Mouse (Mus musculus): ENCODE data around the gene Adora1. TPM values are rescaled to one million over a fixed set of nuclear protein-coding genes. Genes with fewer than 3 reads are reported as not detected.
A peak's percentile ranks its signal among the peaks of the same experiment; 100 is the strongest.

Adora1 gene
- total and polyA plus RNA-seq, 2 experiments, result 3.2 to 17.0 TPM

DNA sequence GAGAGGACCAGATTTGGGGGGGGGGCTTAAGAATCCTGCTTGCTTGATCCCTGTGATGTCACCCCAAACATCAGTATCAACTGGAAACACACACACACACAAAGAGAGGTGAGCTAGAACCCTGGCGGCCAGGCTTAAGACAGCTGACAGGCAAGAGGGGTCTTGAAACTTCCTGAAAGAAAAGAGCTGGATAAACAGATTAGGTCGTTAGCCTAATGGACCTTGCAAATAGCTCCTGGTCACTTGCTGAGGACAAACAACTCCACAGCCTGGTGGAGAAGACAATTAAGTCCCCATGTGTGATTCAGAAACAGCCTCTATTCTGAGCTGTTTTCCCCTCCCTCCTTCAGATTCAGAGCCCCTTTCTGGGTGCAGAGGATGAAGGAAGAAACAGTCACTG, 23.6 kb downstream of the Adora1 start:
- H3K9ac ChIP-seq (ENCODE audit: low read depth, low read length), result no peak overlapping the region
- no peaks in the 10 kb centered on the region for H3K27me3 ChIP-seq (ENCODE audit: control insufficient read depth, insufficient read depth, low read length)
- H3K36me3 ChIP-seq (ENCODE audit: control insufficient read depth, insufficient read depth, low read length), result no peaks in the 10 kb centered on the region
- TF ChIP-seq CTCF (IDR thresholded peaks at IDR 0.05; ENCODE audit: low read depth, low read length), result no peak
- TF ChIP-seq POLR2A (IDR thresholded peaks at IDR 0.05; ENCODE audit: extremely low read depth, insufficient read depth, low read length), result no peak
- no peaks in the 10 kb centered on the region for H3K4me1 ChIP-seq (ENCODE audit: control insufficient read depth, insufficient read depth, low read length)
- no peak for DNase-seq (ENCODE audit: extremely low read depth, low read depth, low spot score)
- 74% methylated on average over 2 of the region's 2 CpGs for WGBS
- H3K27ac ChIP-seq (replicated peaks; ENCODE audit: insufficient read depth, low read depth, low read length), result no peak overlapping the region
- no peak overlapping the region for H3K4me3 ChIP-seq (ENCODE audit: insufficient read depth, low read depth, low read length)
- H3K79me2 ChIP-seq (ENCODE audit: control insufficient read depth, insufficient read depth, low read length), result no peaks in the 10 kb centered on the region

DNA sequence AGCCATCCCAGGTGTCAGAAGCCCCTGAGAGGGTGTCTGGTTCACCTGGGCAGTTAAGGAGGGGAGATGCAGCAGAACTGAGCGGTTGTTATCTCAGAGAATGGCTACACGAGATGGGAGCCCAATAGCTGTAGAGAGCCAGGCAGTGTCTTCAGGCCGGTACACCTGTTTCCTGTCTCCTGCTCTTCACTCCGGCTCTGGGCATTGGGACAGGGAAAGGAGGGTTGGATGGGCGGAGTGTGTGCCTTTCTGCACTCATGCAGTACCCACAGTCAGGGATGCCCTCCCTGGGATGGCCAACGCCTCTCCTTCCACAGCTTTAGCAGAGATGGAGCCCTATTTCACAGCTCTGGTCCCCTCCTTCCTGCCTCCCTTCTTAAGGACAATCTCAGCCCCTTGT, 24.2 kb downstream of the Adora1 start:
- H3K36me3 ChIP-seq (ENCODE audit: control insufficient read depth, insufficient read depth, low read length), result no peaks in the 10 kb centered on the region
- H3K79me2 ChIP-seq (ENCODE audit: control insufficient read depth, insufficient read depth, low read length), result no peaks in the 10 kb centered on the region
- no peak overlapping the region for H3K9ac ChIP-seq (ENCODE audit: low read depth, low read length)
- H3K4me1 ChIP-seq (ENCODE audit: control insufficient read depth, insufficient read depth, low read length), result no peaks in the 10 kb centered on the region
- no peak for TF ChIP-seq POLR2A (IDR thresholded peaks at IDR 0.05; ENCODE audit: extremely low read depth, insufficient read depth, low read length)
- TF ChIP-seq CTCF (IDR thresholded peaks at IDR 0.05; ENCODE audit: low read depth, low read length), result no peak
- 76% methylated on average over 6 of the region's 6 CpGs for WGBS
- no peaks in the 10 kb centered on the region for H3K27me3 ChIP-seq (ENCODE audit: control insufficient read depth, insufficient read depth, low read length)
- DNase-seq (ENCODE audit: extremely low read depth, low read depth, low spot score), result no peak
- no peak overlapping the region for H3K4me3 ChIP-seq (ENCODE audit: insufficient read depth, low read depth, low read length)
- H3K27ac ChIP-seq (replicated peaks; ENCODE audit: insufficient read depth, low read depth, low read length), result no peak overlapping the region

DNA sequence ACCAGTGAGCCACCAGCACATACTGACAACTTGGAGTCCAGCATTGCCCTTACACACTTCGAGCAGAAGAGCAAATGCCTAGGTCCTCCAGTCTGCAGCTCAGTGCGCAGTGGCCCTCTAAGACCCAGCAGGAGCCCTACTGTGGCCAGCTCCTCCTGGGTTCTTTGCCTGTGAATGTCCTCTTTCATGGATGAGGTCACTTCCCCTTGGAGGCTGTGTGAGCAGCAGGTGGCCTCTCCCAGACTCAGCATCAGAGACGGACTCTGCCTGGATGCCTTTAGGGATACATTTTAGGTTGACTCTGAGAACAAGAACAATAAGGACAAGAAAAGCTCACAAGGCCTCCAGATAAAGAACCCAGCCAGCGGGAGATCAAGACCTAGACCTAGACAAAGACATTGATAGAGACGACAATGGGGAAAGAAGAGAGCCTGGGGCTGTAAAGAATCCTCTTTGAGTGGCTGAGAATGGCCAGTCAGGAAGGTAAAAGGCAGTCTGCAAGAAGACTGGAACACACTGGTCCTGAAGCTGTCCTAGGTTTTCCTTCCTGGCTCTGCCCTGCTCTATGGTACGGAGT, 25.0 kb downstream of the Adora1 start:
- Histone ChIP-seq H3K4me1 (ENCODE audit: control insufficient read depth, insufficient read depth, low read length) (no peaks in the 10 kb centered on the region; the same call in 1 of the 2 replicates), H3K36me3 (ENCODE audit: control insufficient read depth, insufficient read depth, low read length) (no peaks in the 10 kb centered on the region), H3K4me3 (ENCODE audit: insufficient read depth, low read depth, low read length) (no peak overlapping the region), H3K27me3 (ENCODE audit: control insufficient read depth, insufficient read depth, low read length) (no peaks in the 10 kb centered on the region), H3K27ac (replicated peaks; ENCODE audit: insufficient read depth, low read depth, low read length) (no peak overlapping the region), H3K9ac (ENCODE audit: low read depth, low read length) (no peak overlapping the region), H3K79me2 (ENCODE audit: control insufficient read depth, insufficient read depth, low read length) (no peaks in the 10 kb centered on the region)
- WGBS, result 90% methylated on average over 6 of the region's 6 CpGs
- no peak for TF ChIP-seq CTCF (IDR thresholded peaks at IDR 0.05; ENCODE audit: low read depth, low read length)
- no peak for TF ChIP-seq POLR2A (IDR thresholded peaks at IDR 0.05; ENCODE audit: extremely low read depth, insufficient read depth, low read length)
- no peak for DNase-seq (ENCODE audit: extremely low read depth, low read depth, low spot score)

DNA sequence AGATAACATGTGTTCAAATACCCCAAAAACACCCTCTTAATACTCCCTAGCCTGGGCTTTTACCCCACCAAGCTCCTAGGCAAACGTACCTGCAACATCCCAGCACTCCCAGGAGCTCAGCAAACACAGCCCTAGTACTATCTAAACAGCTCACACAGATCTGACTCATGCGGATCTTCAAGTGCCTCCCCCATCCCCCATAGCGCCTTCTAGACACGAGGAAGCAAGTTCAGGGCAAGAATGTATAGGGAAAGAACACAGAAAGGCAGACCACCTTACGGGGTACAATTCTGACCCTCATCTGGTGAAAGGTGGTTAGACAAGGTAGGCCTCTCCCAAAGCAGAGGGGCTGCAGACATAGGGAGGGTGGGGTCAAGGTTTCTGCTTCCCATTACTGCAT, 29.1 kb downstream of the Adora1 start:
- TF ChIP-seq POLR2A (IDR thresholded peaks at IDR 0.05; ENCODE audit: extremely low read depth, insufficient read depth, low read length) (no peak), CTCF (IDR thresholded peaks at IDR 0.05; ENCODE audit: low read depth, low read length) (no peak)
- H3K9ac ChIP-seq (ENCODE audit: low read depth, low read length), result no peak overlapping the region
- no peaks in the 10 kb centered on the region for H3K27me3 ChIP-seq (ENCODE audit: control insufficient read depth, insufficient read depth, low read length)
- H3K36me3 ChIP-seq (ENCODE audit: control insufficient read depth, insufficient read depth, low read length), result no peaks in the 10 kb centered on the region
- DNase-seq (ENCODE audit: extremely low read depth, low read depth, low spot score), result no peak
- H3K27ac ChIP-seq (replicated peaks; ENCODE audit: insufficient read depth, low read depth, low read length), result no peak overlapping the region
- no peaks in the 10 kb centered on the region; the same call in 1 of the 2 replicates for H3K4me1 ChIP-seq (ENCODE audit: control insufficient read depth, insufficient read depth, low read length)
- H3K4me3 ChIP-seq (ENCODE audit: insufficient read depth, low read depth, low read length), result no peak overlapping the region
- WGBS, result 68% methylated on average over 5 of the region's 5 CpGs
- no peaks in the 10 kb centered on the region for H3K79me2 ChIP-seq (ENCODE audit: control insufficient read depth, insufficient read depth, low read length)

DNA sequence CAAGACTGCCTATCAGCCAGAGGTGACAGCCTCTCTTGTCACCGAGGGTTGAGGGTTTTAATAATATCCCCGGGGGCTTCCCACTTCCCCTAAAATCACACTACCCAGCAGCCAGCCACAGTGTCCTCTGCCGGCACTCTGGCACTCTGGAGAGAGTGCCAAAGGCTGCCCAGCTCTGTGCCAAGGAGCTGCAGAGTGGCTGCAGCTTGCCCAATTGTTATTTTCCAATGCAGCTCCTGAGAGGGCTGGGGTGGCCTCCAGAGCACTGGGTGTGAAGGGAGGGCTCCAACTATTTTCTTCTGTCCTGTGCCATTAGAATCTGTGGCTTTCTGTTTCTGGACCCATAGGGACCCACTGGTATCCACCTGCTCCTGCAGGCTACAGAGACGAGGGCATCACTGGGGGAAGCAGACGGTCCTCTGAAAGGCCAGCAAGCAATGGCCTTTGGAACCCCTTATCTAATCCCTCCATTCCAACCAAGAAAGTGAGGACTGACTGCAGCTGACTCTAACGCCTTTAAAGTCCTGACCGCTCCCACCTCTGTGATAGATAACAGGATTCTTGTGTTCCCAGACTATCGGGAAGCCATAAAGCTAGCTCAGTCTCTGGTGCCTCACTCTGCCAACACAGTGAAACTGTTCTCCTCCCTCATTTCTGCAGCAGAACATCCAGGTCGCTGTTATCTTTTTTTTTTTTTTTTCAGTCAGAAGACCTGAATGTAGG, 29.8 kb downstream of the Adora1 start:
- 51% methylated on average over 9 of the region's 9 CpGs for WGBS
- no peaks in the 10 kb centered on the region for H3K79me2 ChIP-seq (ENCODE audit: control insufficient read depth, insufficient read depth, low read length)
- no peak overlapping the region for H3K9ac ChIP-seq (ENCODE audit: low read depth, low read length)
- H3K27me3 ChIP-seq (ENCODE audit: control insufficient read depth, insufficient read depth, low read length), result no peaks in the 10 kb centered on the region
- DNase-seq (ENCODE audit: extremely low read depth, low read depth, low spot score), result peak; percentile 45
- TF ChIP-seq CTCF (IDR thresholded peaks at IDR 0.05; ENCODE audit: low read depth, low read length) (0 out of 2 replicates have a peak, but pooled peaks have one; percentile 2), POLR2A (IDR thresholded peaks at IDR 0.05; ENCODE audit: extremely low read depth, insufficient read depth, low read length) (no peak)
- H3K4me3 ChIP-seq (ENCODE audit: insufficient read depth, low read depth, low read length), result no peak overlapping the region
- no peaks in the 10 kb centered on the region for H3K36me3 ChIP-seq (ENCODE audit: control insufficient read depth, insufficient read depth, low read length)
- no peaks in the 10 kb centered on the region; the same call in 1 of the 2 replicates for H3K4me1 ChIP-seq (ENCODE audit: control insufficient read depth, insufficient read depth, low read length)
- H3K27ac ChIP-seq (replicated peaks; ENCODE audit: insufficient read depth, low read depth, low read length), result no peak overlapping the region

DNA sequence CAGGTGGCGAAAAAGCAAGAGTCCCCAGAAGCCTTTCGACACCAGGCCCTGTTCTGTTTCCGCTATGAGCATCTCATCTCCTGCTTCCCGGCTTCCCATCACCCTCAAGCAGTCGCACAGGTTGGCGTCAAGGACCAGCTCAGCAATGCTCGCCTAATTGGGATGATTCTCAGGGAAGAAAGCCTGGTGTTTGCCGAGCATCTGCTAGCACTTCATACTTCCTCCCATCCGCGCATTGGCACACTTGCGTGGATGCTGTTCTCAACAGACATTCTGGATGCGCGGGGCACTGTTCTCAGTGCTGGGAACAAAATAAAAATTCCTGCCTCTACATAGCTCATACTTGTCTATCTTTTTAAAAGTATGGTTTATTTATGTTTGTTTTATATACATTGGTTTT, 31.0 kb downstream of the Adora1 start:
- H3K79me2 ChIP-seq (ENCODE audit: control insufficient read depth, insufficient read depth, low read length), result no peaks in the 10 kb centered on the region
- no peak overlapping the region for H3K27ac ChIP-seq (replicated peaks; ENCODE audit: insufficient read depth, low read depth, low read length)
- no peaks in the 10 kb centered on the region; the same call in 1 of the 2 replicates for H3K4me1 ChIP-seq (ENCODE audit: control insufficient read depth, insufficient read depth, low read length)
- DNase-seq (ENCODE audit: extremely low read depth, low read depth, low spot score), result no peak
- H3K27me3 ChIP-seq (ENCODE audit: control insufficient read depth, insufficient read depth, low read length), result no peaks in the 10 kb centered on the region
- WGBS, result 93% methylated on average over 13 of the region's 13 CpGs
- H3K4me3 ChIP-seq (ENCODE audit: insufficient read depth, low read depth, low read length), result no peak overlapping the region
- TF ChIP-seq POLR2A (IDR thresholded peaks at IDR 0.05; ENCODE audit: extremely low read depth, insufficient read depth, low read length) (no peak), CTCF (IDR thresholded peaks at IDR 0.05; ENCODE audit: low read depth, low read length) (no peak)
- no peaks in the 10 kb centered on the region for H3K36me3 ChIP-seq (ENCODE audit: control insufficient read depth, insufficient read depth, low read length)
- H3K9ac ChIP-seq (ENCODE audit: low read depth, low read length), result no peak overlapping the region

Data from liver, adult 2 months (tissue).